Mouse (Mus musculus): ENCODE data around the gene Tlr8. TPM values are rescaled to one million over a fixed set of nuclear protein-coding genes. Genes with fewer than 3 reads are reported as not detected.

Tlr8 gene
- polyA plus RNA-seq, 2 experiments, result 0.58 to 1.5 TPM

GRCm38 (mm10) chrX:167211871-167212555 is 52.1 kb downstream of the Tlr8 start:
- TF ChIP-seq EP300 (IDR thresholded peaks at IDR 0.05; ENCODE audit: low read depth) (no peak), CTCF (IDR thresholded peaks at IDR 0.05; ENCODE audit: low read depth) (no peak)
- no peak for ATAC-seq (ENCODE audit: insufficient read depth)
- WGBS (ENCODE audit: insufficient replicate concordance), result 46% methylated on average over 9 of the region's 9 CpGs
- Histone ChIP-seq H3K4me1 (replicated peaks; ENCODE audit: control insufficient read depth in 2 of 2, insufficient read depth in 2 of 2, low read length in 1 of 2) (0 out of 4 replicates have a peak, but pooled peaks cover 0 to 5% of the 10 kb centered on the region in 2 experiments), H3K9ac (replicated peaks) (no peak overlapping the region), H3K27me3 (ENCODE audit: control insufficient read depth, insufficient read depth, low read length) (no peaks in the 10 kb centered on the region; the same call in 1 of the 2 replicates), H3K36me3 (replicated peaks; ENCODE audit: control insufficient read depth, insufficient read depth, low read depth) (no peaks in the 10 kb centered on the region), H3K9me3 (ENCODE audit: control insufficient read depth, low read length) (no peaks in the 10 kb centered on the region), H3K4me2 (ENCODE audit: low read depth) (no peak overlapping the region), H3K27ac (no peak overlapping the region), H3K4me3 (ENCODE audit: insufficient read depth in 1 of 2, low read depth in 2 of 2, low read length in 2 of 2) (no peak overlapping the region)
- no peak for DNase-seq (ENCODE audit: low read depth in 3 of 3, low spot score in 3 of 3)

- H3K4me1 ChIP-seq (replicated peaks; ENCODE audit: control insufficient read depth in 2 of 2, insufficient read depth in 2 of 2, low read length in 1 of 2), result 0 out of 4 replicates have a peak, but pooled peaks cover 0 to 5% of the 10 kb centered on the region in 2 experiments
- DNase-seq (ENCODE audit: low read depth in 3 of 3, low spot score in 3 of 3) (no peak), ATAC-seq (ENCODE audit: insufficient read depth) (peak; percentile 14; the same call in 1 of the 2 replicates)
- H3K27me3 ChIP-seq (ENCODE audit: control insufficient read depth, insufficient read depth, low read length), result no peaks in the 10 kb centered on the region; the same call in 1 of the 2 replicates
- TF ChIP-seq CTCF (IDR thresholded peaks at IDR 0.05; ENCODE audit: low read depth) (no peak), EP300 (IDR thresholded peaks at IDR 0.05; ENCODE audit: low read depth) (no peak)
- H3K9ac ChIP-seq (replicated peaks), result no peak overlapping the region
- no peak overlapping the region for H3K27ac ChIP-seq
- H3K9me3 ChIP-seq (ENCODE audit: control insufficient read depth, low read length), result no peaks in the 10 kb centered on the region
- H3K36me3 ChIP-seq (replicated peaks; ENCODE audit: control insufficient read depth, insufficient read depth, low read depth), result no peaks in the 10 kb centered on the region
- H3K4me2 ChIP-seq (ENCODE audit: low read depth), result no peak overlapping the region; the same call in 1 of the 2 replicates
- 13% methylated on average over 6 of the region's 6 CpGs for WGBS (ENCODE audit: insufficient replicate concordance)
- no peak overlapping the region for H3K4me3 ChIP-seq (ENCODE audit: insufficient read depth in 1 of 2, low read depth in 2 of 2, low read length in 2 of 2)
Measured at GRCm38 (mm10) chrX:167210319-167210728, 53.8 kb downstream of the Tlr8 start.

- 0 out of 4 replicates have a peak, but pooled peaks cover 0 to 5% of the 10 kb centered on the region in 2 experiments for H3K4me1 ChIP-seq (replicated peaks; ENCODE audit: control insufficient read depth in 2 of 2, insufficient read depth in 2 of 2, low read length in 1 of 2)
- peak overlapping the region; percentile 56 for H3K4me2 ChIP-seq (ENCODE audit: low read depth)
- no peak for ATAC-seq (ENCODE audit: insufficient read depth)
- TF ChIP-seq CTCF (IDR thresholded peaks at IDR 0.05; ENCODE audit: low read depth) (no peak), EP300 (IDR thresholded peaks at IDR 0.05; ENCODE audit: low read depth) (no peak)
- H3K9ac ChIP-seq (replicated peaks), result no peak overlapping the region
- H3K4me3 ChIP-seq (ENCODE audit: insufficient read depth in 1 of 2, low read depth in 2 of 2, low read length in 2 of 2), result peak overlapping the region in 1 of 2 experiments; percentile 50; a peak in 2 of 4 replicates
- no peaks in the 10 kb centered on the region for H3K9me3 ChIP-seq (ENCODE audit: control insufficient read depth, low read length)
- H3K36me3 ChIP-seq (replicated peaks; ENCODE audit: control insufficient read depth, insufficient read depth, low read depth), result no peaks in the 10 kb centered on the region
- H3K27ac ChIP-seq, result no peak overlapping the region
- H3K27me3 ChIP-seq (ENCODE audit: control insufficient read depth, insufficient read depth, low read length), result no peaks in the 10 kb centered on the region; the same call in 1 of the 2 replicates
- WGBS (ENCODE audit: insufficient replicate concordance), result 37% methylated on average over 8 of the region's 8 CpGs
- no peak for DNase-seq (ENCODE audit: low read depth in 3 of 3, low spot score in 3 of 3)
Measured at GRCm38 (mm10) chrX:167209828-167210227, 54.3 kb downstream of the Tlr8 start.

GRCm38 (mm10) chrX:167208978-167209754 is 55.0 kb downstream of the Tlr8 start, which contains the start of gene Tmsb4x:
TSS of gene Tmsb4x (minus strand) at chrX:167209315.
- Histone ChIP-seq H3K9ac (replicated peaks) (peak within 1 kb of the TSS; percentile 42), H3K4me2 (ENCODE audit: low read depth) (peak within 1 kb of the TSS; percentile 56), H3K4me3 (ENCODE audit: insufficient read depth in 1 of 2, low read depth in 2 of 2, low read length in 2 of 2) (peak within 1 kb of the TSS; percentile 50 to 71), H3K36me3 (replicated peaks; ENCODE audit: control insufficient read depth, insufficient read depth, low read depth) (no peaks in the 10 kb centered on the region), H3K27ac (no peak within 1 kb of the TSS), H3K27me3 (ENCODE audit: control insufficient read depth, insufficient read depth, low read length) (no peaks in the 10 kb centered on the region; the same call in 1 of the 2 replicates), H3K4me1 (replicated peaks; ENCODE audit: control insufficient read depth in 2 of 2, insufficient read depth in 2 of 2, low read length in 1 of 2) (0 out of 4 replicates have a peak, but pooled peaks cover 0 to 5% of the 10 kb centered on the region in 2 experiments), H3K9me3 (ENCODE audit: control insufficient read depth, low read length) (no peaks in the 10 kb centered on the region)
- WGBS (ENCODE audit: insufficient replicate concordance), result 10% methylated on average over 39 of the region's 39 CpGs
- DNase-seq (ENCODE audit: low read depth in 3 of 3, low spot score in 3 of 3), result peak in 1 of 3 experiments; percentile 36
- TF ChIP-seq CTCF (IDR thresholded peaks at IDR 0.05; ENCODE audit: low read depth) (no peak), EP300 (IDR thresholded peaks at IDR 0.05; ENCODE audit: low read depth) (no peak)
- peak; percentile 72 for ATAC-seq (ENCODE audit: insufficient read depth)

- DNase-seq (ENCODE audit: low read depth in 3 of 3, low spot score in 3 of 3) (no peak), ATAC-seq (ENCODE audit: insufficient read depth) (no peak)
- no peaks in the 10 kb centered on the region for H3K36me3 ChIP-seq (replicated peaks; ENCODE audit: control insufficient read depth, insufficient read depth, low read depth)
- peak overlapping the region; percentile 56 for H3K4me2 ChIP-seq (ENCODE audit: low read depth)
- WGBS (ENCODE audit: insufficient replicate concordance), result 19% methylated on average over 16 of the region's 16 CpGs
- no peak for TF ChIP-seq EP300 (IDR thresholded peaks at IDR 0.05; ENCODE audit: low read depth)
- TF ChIP-seq CTCF (IDR thresholded peaks at IDR 0.05; ENCODE audit: low read depth), result no peak
- peak overlapping the region; percentile 50 to 71 for H3K4me3 ChIP-seq (ENCODE audit: insufficient read depth in 1 of 2, low read depth in 2 of 2, low read length in 2 of 2)
- H3K9me3 ChIP-seq (ENCODE audit: control insufficient read depth, low read length), result no peaks in the 10 kb centered on the region
- no peak overlapping the region for H3K27ac ChIP-seq
- H3K4me1 ChIP-seq (replicated peaks; ENCODE audit: control insufficient read depth in 2 of 2, insufficient read depth in 2 of 2, low read length in 1 of 2), result 0 out of 4 replicates have a peak, but pooled peaks cover 0 to 5% of the 10 kb centered on the region in 2 experiments
- peak overlapping the region; percentile 42 for H3K9ac ChIP-seq (replicated peaks)
- no peaks in the 10 kb centered on the region; the same call in 1 of the 2 replicates for H3K27me3 ChIP-seq (ENCODE audit: control insufficient read depth, insufficient read depth, low read length)
Measured at GRCm38 (mm10) chrX:167208506-167208820, 55.7 kb downstream of the Tlr8 start.

Measured in liver, embryonic 14.5 days (tissue).